Comparison of ENCODE assay signal across 10 mouse cellular contexts in the genomic region with DNA sequence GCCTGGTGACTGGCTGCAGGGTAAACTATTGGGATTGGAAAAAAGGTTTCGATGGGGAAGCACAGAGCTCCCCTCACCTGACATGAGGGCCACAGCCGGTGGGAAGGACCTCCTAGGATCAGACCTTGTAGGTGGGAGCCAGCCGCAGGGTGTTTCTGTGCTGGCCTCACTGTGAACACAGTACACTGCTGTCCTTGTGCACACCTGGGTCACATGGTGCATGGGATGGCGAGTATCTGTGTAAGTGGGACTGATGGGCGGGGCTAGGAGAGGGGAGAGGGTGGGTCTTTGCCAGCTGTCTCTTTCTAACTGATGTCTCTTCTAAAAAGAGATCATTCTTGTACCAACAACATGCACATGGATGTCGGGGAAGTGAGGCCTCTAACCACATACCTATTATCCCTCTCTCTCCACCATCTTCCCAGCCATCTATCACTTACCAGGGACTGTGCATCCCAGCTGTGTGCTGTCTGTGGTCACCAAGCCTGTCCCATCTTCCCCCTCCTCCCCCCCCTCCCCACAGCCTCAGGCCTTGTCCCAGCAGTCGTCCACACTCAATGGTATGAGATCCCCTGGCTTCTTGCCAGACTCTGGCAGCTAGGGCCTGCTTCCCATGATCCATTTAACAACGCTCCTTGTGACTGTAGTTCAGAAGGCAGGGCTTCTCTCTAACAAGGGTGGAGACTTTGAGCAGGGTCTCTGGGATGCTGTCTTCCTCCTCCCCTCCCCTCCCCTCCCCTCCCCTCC.
DNase-seq lines count a peak whose midpoint lies in the region; ATAC-seq lines count a peak whose summit lies in the region.
"Had no signal": no experiment of that assay in that cellular context is flagged by ENCODE, and none has a peak within 500 bp of the region (broad histone marks: within the 10 kb centered on the region; RNA-seq: fewer than 3 reads in every experiment).

No protein-coding gene starts in this region.

- DNase-seq in gastrocnemius, postnatal 14 days = peak; percentile 27
- DNase-seq in gastrocnemius, postnatal 25 days = no peak
- DNase-seq in 3T3-L1 (ENCODE audit: low read depth, low spot score) = peak; percentile 5
- no peak for DNase-seq in forebrain, embryonic 10.5 days (ENCODE audit: extremely low spot score, low spot score)
- no peak for DNase-seq in left cerebral cortex, postnatal 14 days (ENCODE audit: low spot score in 2 of 2)
- no peak for DNase-seq in urinary bladder, postnatal 14 days (ENCODE audit: low spot score)

- intact Hi-C loops in gastrocnemius, postnatal 14 days (cut with DNase I; ENCODE audit: low total_unique reads) = no loop called here
- intact Hi-C loops in left cerebral cortex, postnatal 14 days (cut with DNase I) = loop anchor here (5.0 to 10.0 kb wide), 2 partner anchors 38 to 110 kb away; no protein-coding TSS in a partner anchor

- H3K27me3 ChIP-seq in forebrain, embryonic 10.5 days (ENCODE audit: poor library complexity, severe bottlenecking) = no peaks in the 10 kb centered on the region
- H3K27me3 ChIP-seq in limb, embryonic 13.5 days = no peaks in the 10 kb centered on the region
- H3K27me3 ChIP-seq: embryonic facial prominence, embryonic 15.5 days; liver, embryonic 15.5 days had no signal

- H3K4me3 ChIP-seq in forebrain, embryonic 10.5 days = no peak overlapping the region
- no peak overlapping the region for H3K4me3 ChIP-seq in limb, embryonic 13.5 days
- H3K4me3 ChIP-seq: embryonic facial prominence, embryonic 15.5 days; liver, embryonic 15.5 days had no signal

- H3K4me2 ChIP-seq in limb, embryonic 13.5 days (replicated peaks) = no peak overlapping the region
- H3K4me2 ChIP-seq: embryonic facial prominence, embryonic 15.5 days; liver, embryonic 15.5 days had no signal

- peaks cover 34% of the 10 kb centered on the region for H3K4me1 ChIP-seq in forebrain, embryonic 10.5 days
- H3K4me1 ChIP-seq in limb, embryonic 13.5 days = peaks cover 43% of the 10 kb centered on the region
- H3K4me1 ChIP-seq: liver, embryonic 15.5 days had no signal

- peak overlapping the region; percentile 80 for H3K27ac ChIP-seq in forebrain, embryonic 10.5 days
- no peak overlapping the region for H3K27ac ChIP-seq in limb, embryonic 13.5 days
- H3K27ac ChIP-seq: embryonic facial prominence, embryonic 15.5 days; liver, embryonic 15.5 days had no signal

- 80% methylated on average over 8 of the region's 8 CpGs for WGBS in forebrain, embryonic 10.5 days
- 51% methylated on average over 8 of the region's 8 CpGs for WGBS in limb, embryonic 13.5 days

- no peak overlapping the region for H3K9ac ChIP-seq in limb, embryonic 13.5 days
- H3K9ac ChIP-seq: embryonic facial prominence, embryonic 15.5 days; liver, embryonic 15.5 days had no signal

- ATAC-seq in limb, embryonic 13.5 days (ENCODE audit: low FRiP score, low read depth) = peak; percentile 30
- no peak for ATAC-seq in megakaryocyte-erythroid progenitor cell, adult 5-6 weeks (replicated peaks; ENCODE audit: low FRiP score, low TSS enrichment, poor library complexity, severe bottlenecking)

- H3K9me3 ChIP-seq in forebrain, embryonic 10.5 days = no peaks in the 10 kb centered on the region
- H3K9me3 ChIP-seq in limb, embryonic 13.5 days = no peaks in the 10 kb centered on the region
- H3K9me3 ChIP-seq: embryonic facial prominence, embryonic 15.5 days; liver, embryonic 15.5 days had no signal

- no peaks in the 10 kb centered on the region for H3K36me3 ChIP-seq in forebrain, embryonic 10.5 days (replicated peaks)
- H3K36me3 ChIP-seq in limb, embryonic 13.5 days = no peaks in the 10 kb centered on the region
- H3K36me3 ChIP-seq: embryonic facial prominence, embryonic 15.5 days; liver, embryonic 15.5 days had no signal

Comparison
In these comparisons a context has a peak if more than half of its experiments do, and no peak if none do; other contexts are left out.
1. DNase-seq: peak in gastrocnemius, postnatal 14 days (single experiment) and 3T3-L1 (single experiment); none in gastrocnemius, postnatal 25 days (single experiment), forebrain, embryonic 10.5 days (single experiment), left cerebral cortex, postnatal 14 days (0 of 2) and urinary bladder, postnatal 14 days (single experiment).